Mouse (Mus musculus) thymus, adult 2 months (tissue): ENCODE results near the gene Dst.

Experiments
- CTCF ChIP-seq: fragments of 200-500 bp; IDR thresholded peaks from 2 replicates; pipeline ENCODE4 v1.5.1; 2012; ENCODE audit warnings: mild to moderate bottlenecking, control low read depth, low read length, moderate library complexity, borderline replicate concordance; ENCODE audit not compliant: control insufficient read depth, poor library complexity, insufficient read depth; ENCODE audit errors: extremely low read depth
- POLR2A ChIP-seq: fragments of 200-500 bp; IDR thresholded peaks from 2 replicates; pipeline ENCODE4 v1.6.1; 2012; ENCODE audit warnings: mild to moderate bottlenecking, low read length, control low read depth, moderate library complexity; ENCODE audit not compliant: control insufficient read depth, poor library complexity, insufficient read depth; ENCODE audit errors: extremely low read depth

- TF ChIP-seq CTCF, result no peak
- no peak for TF ChIP-seq POLR2A
Observed at GRCm38 (mm10) chr1:34036111-34036510, 128.1 kb downstream of the Dst start.
